Mouse (Mus musculus): ENCODE data around the gene Tmem53. TPM values are rescaled to one million over a fixed set of nuclear protein-coding genes. Genes with fewer than 3 reads are reported as not detected.

Gene Tmem53
- 10.5 and 13.7 TPM in 2 replicates for polyA plus RNA-seq (2015; fragmentation: Nextera tagmentation; extraction: Ambion mirVana)

DNA sequence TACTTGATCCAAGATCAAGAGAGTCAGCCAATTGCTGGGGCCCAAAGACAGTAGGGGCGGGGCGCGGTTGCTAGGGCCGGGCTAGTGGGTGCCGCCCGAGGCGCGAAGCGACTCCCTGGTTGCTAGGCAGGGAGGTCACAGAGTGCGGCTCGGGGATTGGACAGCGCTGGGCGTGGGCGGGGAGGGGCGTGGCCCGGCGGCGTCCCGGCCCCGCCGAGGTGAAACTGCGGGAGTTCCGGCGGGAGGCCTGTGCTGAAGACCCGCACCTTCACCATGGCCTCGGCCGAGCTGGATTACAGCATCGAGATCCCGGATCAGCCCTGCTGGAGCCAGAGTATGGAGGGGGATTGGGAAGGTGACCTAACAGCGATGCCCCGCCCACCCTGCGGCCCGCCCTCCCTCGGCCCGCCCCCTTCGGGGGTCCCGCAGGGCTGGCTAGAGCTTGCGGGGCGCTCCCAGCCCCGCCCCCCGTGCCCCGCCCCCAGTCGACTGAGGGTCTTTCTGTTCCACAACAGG is at the start of gene Tmem53, which contains the start of gene Armh1:
TSS of gene Tmem53 (plus strand) at position 151 of the 516 bp plus-strand sequence.
TSS of gene Armh1 (minus strand) at position 325 of the 516 bp plus-strand sequence.

Other genes starting within 250 kb of the Tmem53 start
- gene Eif2b3, start 232.5 kb upstream of the Tmem53 start, polyA plus RNA-seq (2015; fragmentation: Nextera tagmentation; extraction: Ambion mirVana): 33.5 TPM in 2 replicates
- 1.0 and 1.1 TPM in 2 replicates for gene Ptch2, start 155.9 kb upstream of the Tmem53 start, polyA plus RNA-seq (2015; fragmentation: Nextera tagmentation; extraction: Ambion mirVana)
- gene Btbd19, start 126.2 kb upstream of the Tmem53 start, polyA plus RNA-seq (2015; fragmentation: Nextera tagmentation; extraction: Ambion mirVana): 4.9 and 5.6 TPM in 2 replicates
- gene Tctex1d4, start 125.2 kb upstream of the Tmem53 start, polyA plus RNA-seq (2015; fragmentation: Nextera tagmentation; extraction: Ambion mirVana): 0.25 and 0.51 TPM in 2 replicates
- 8.9 and 9.2 TPM in 2 replicates for gene Plk3, start 118.0 kb upstream of the Tmem53 start, polyA plus RNA-seq (2015; fragmentation: Nextera tagmentation; extraction: Ambion mirVana)
- gene Rps8, start 95.7 kb upstream of the Tmem53 start, polyA plus RNA-seq (2015; fragmentation: Nextera tagmentation; extraction: Ambion mirVana): 709 and 740 TPM in 2 replicates
- gene Kif2c, start 69.3 kb upstream of the Tmem53 start, polyA plus RNA-seq (2015; fragmentation: Nextera tagmentation; extraction: Ambion mirVana): 7.8 and 10.4 TPM in 2 replicates
- 0.08 TPM in 1 of 2 replicates, not detected in the other for gene Armh1, start 174 bp downstream of the Tmem53 start, polyA plus RNA-seq (2015; fragmentation: Nextera tagmentation; extraction: Ambion mirVana)
- gene Rnf220, start 245.1 kb downstream of the Tmem53 start, polyA plus RNA-seq (2015; fragmentation: Nextera tagmentation; extraction: Ambion mirVana): 36.8 and 46.4 TPM in 2 replicates

Measured in urinary bladder, postnatal 0 days (tissue).